Mouse (Mus musculus) CH12.LX (cell line): ENCODE results near the gene Bcl9l. TPM values are rescaled to one million over a fixed set of nuclear protein-coding genes. Genes with fewer than 3 reads are reported as not detected.

Experiments
- DNase-seq: peaks from one replicate; pipeline ENCODE4 v3.0.0-alpha.2; 2013; ENCODE audit errors: extremely low read depth
- H3K27ac ChIP-seq: 2 replicates; pipeline ENCODE4 v1.5.1; 2012; ENCODE audit warnings: low read depth, mild to moderate bottlenecking, control low read depth, moderate library complexity; ENCODE audit not compliant: insufficient read depth
- H3K27me3 ChIP-seq: replicated peaks from 2 replicates; pipeline ENCODE3; 2012; ENCODE audit warnings: inconsistent platforms
- H3K36me3 ChIP-seq, 2 experiments: replicated peaks in 1 of 2; 2 replicates each; pipeline versions ENCODE3 to v1.6.1; 2012; ENCODE audit warnings: inconsistent platforms in 1 of 2, low read length in 1 of 2, mild to moderate bottlenecking in 1 of 2, mixed read lengths in 1 of 2, moderate library complexity in 1 of 2; ENCODE audit not compliant: control insufficient read depth in 1 of 2, insufficient read depth in 1 of 2
- H3K4me1 ChIP-seq, 2 experiments: 2 replicates each; pipeline ENCODE4 v1.6.1; 2012; ENCODE audit warnings: inconsistent platforms in 1 of 2, moderate library complexity in 1 of 2; ENCODE audit not compliant: insufficient read depth in 2 of 2, control insufficient read depth in 1 of 2
- H3K4me2 ChIP-seq: 2 replicates; pipeline ENCODE4 v1.6.1; 2012; ENCODE audit warnings: low read depth, mild to moderate bottlenecking, control low read depth; ENCODE audit not compliant: poor library complexity, insufficient read depth, severe bottlenecking
- H3K4me3 ChIP-seq, 3 experiments: fragments of 150-350 bp in 1 of 3; sonication (generic) in 1 of 3; replicated peaks in 1 of 3; 2 replicates each; pipeline versions ENCODE3 to v1.5.1; 2011 to 2012; ENCODE audit warnings: low read depth in 2 of 3, low read length in 2 of 3, mild to moderate bottlenecking in 2 of 3, moderate library complexity in 2 of 3, control low read depth in 1 of 3, improper control_type of control experiment in 1 of 3, inconsistent platforms in 1 of 3, mixed read lengths in 1 of 3; ENCODE audit not compliant: poor library complexity in 1 of 3
- H3K79me2 ChIP-seq: replicated peaks from 2 replicates; pipeline ENCODE4 v1.6.1; 2012; ENCODE audit warnings: mild to moderate bottlenecking, moderate library complexity; ENCODE audit not compliant: control insufficient read depth, poor library complexity, insufficient read depth, severe bottlenecking; ENCODE audit errors: extremely low read depth
- H3K9ac ChIP-seq: 2 replicates; pipeline ENCODE4 v1.6.1; 2012; ENCODE audit warnings: low read depth, mild to moderate bottlenecking, control low read depth, moderate library complexity; ENCODE audit not compliant: insufficient read depth
- H3K9me3 ChIP-seq: replicated peaks from 2 replicates; pipeline ENCODE3; 2012; ENCODE audit warnings: low read length, inconsistent platforms, mixed read lengths
- BHLHE40 ChIP-seq: IDR thresholded peaks from 2 replicates; pipeline ENCODE4 v1.6.1; 2011; ENCODE audit warnings: mild to moderate bottlenecking, low read depth, low read length, improper control_type of control experiment
- CHD1 ChIP-seq: IDR thresholded peaks from 2 replicates; pipeline ENCODE4 v1.6.1; 2012; ENCODE audit warnings: low read depth, low read length, improper control_type of control experiment, inconsistent platforms
- CTCF ChIP-seq, 2 experiments: IDR thresholded peaks in 1 of 2; conservative IDR thresholded peaks in 1 of 2; 2 replicates each; pipeline ENCODE4 v1.5.1; 2011 to 2012; ENCODE audit warnings: low read depth in 2 of 2, low read length in 2 of 2, improper control_type of control experiment in 1 of 2, inconsistent platforms in 1 of 2, mild to moderate bottlenecking in 1 of 2, moderate library complexity in 1 of 2
- EP300 ChIP-seq: IDR thresholded peaks from 2 replicates; pipeline ENCODE4 v1.6.1; 2011; ENCODE audit warnings: low read length, improper control_type of control experiment
- GABPA ChIP-seq: IDR thresholded peaks from 2 replicates; pipeline ENCODE4 v1.6.1; 2012; ENCODE audit warnings: low read depth, low read length, improper control_type of control experiment, inconsistent platforms; ENCODE audit not compliant: insufficient replicate concordance
- IRF4 ChIP-seq: IDR thresholded peaks from 2 replicates; pipeline ENCODE4 v1.6.1; 2014; ENCODE audit warnings: low read depth, mild to moderate bottlenecking, inconsistent platforms, low read length, improper control_type of control experiment
- JUN ChIP-seq: IDR thresholded peaks from 2 replicates; pipeline ENCODE4 v1.6.1; 2011; ENCODE audit warnings: low read depth, mild to moderate bottlenecking, low read length, improper control_type of control experiment, moderate library complexity; ENCODE audit not compliant: insufficient read depth
- JUND ChIP-seq: conservative IDR thresholded peaks from 2 replicates; pipeline ENCODE4 v1.6.1; 2011; ENCODE audit warnings: low read depth, low read length, improper control_type of control experiment
- KAT2A ChIP-seq: IDR thresholded peaks from 2 replicates; pipeline ENCODE4 v1.6.1; 2012; ENCODE audit warnings: low read length, improper control_type of control experiment, inconsistent platforms; ENCODE audit not compliant: insufficient replicate concordance
- MAFK ChIP-seq: IDR thresholded peaks from 2 replicates; pipeline ENCODE4 v1.6.1; 2011; ENCODE audit warnings: low read length, improper control_type of control experiment; ENCODE audit not compliant: insufficient replicate concordance
- MAX ChIP-seq: IDR thresholded peaks from 2 replicates; pipeline ENCODE4 v1.6.1; 2011; ENCODE audit warnings: low read length, improper control_type of control experiment
- MXI1 ChIP-seq: IDR thresholded peaks from 2 replicates; pipeline ENCODE4 v1.6.1; 2011; ENCODE audit warnings: mild to moderate bottlenecking, low read depth, low read length, improper control_type of control experiment
- MYC ChIP-seq: IDR thresholded peaks from 2 replicates; pipeline ENCODE4 v1.6.1; 2011; ENCODE audit warnings: low read depth, mild to moderate bottlenecking, improper control_type of control experiment, low read length
- NRF1 ChIP-seq: IDR thresholded peaks from 2 replicates; pipeline ENCODE4 v1.6.1; 2014; ENCODE audit warnings: low read depth, mild to moderate bottlenecking, inconsistent platforms, low read length, improper control_type of control experiment, moderate library complexity
- PAX5 ChIP-seq: IDR thresholded peaks from 2 replicates; pipeline ENCODE4 v1.6.1; 2012; ENCODE audit warnings: low read length, inconsistent platforms, mixed read lengths
- POLR2A ChIP-seq: IDR thresholded peaks from 2 replicates; pipeline ENCODE4 v1.6.1; 2011; ENCODE audit warnings: low read depth, mild to moderate bottlenecking, improper control_type of control experiment, low read length
- RAD21 ChIP-seq: IDR thresholded peaks from 2 replicates; pipeline ENCODE4 v1.6.1; 2011; ENCODE audit warnings: low read depth, mild to moderate bottlenecking, low read length, improper control_type of control experiment, moderate library complexity
- RCOR1 ChIP-seq: conservative IDR thresholded peaks from 2 replicates; pipeline ENCODE4 v1.6.1; 2012; ENCODE audit warnings: low read depth, mild to moderate bottlenecking, inconsistent platforms, low read length, improper control_type of control experiment
- SIN3A ChIP-seq: IDR thresholded peaks from 2 replicates; pipeline ENCODE4 v1.6.1; 2012; ENCODE audit warnings: low read length, improper control_type of control experiment, inconsistent platforms
- SMC3 ChIP-seq: IDR thresholded peaks from 2 replicates; pipeline ENCODE4 v1.6.1; 2011; ENCODE audit warnings: low read depth, low read length, improper control_type of control experiment
- TBP ChIP-seq: conservative IDR thresholded peaks from 2 replicates; pipeline ENCODE4 v1.6.1; 2011; ENCODE audit warnings: low read depth, low read length, improper control_type of control experiment
- TCF12 ChIP-seq: IDR thresholded peaks from 2 replicates; pipeline ENCODE4 v1.6.1; 2014; ENCODE audit warnings: low read depth, mild to moderate bottlenecking, inconsistent platforms, low read length, improper control_type of control experiment
- ZC3H11A ChIP-seq: IDR thresholded peaks from 2 replicates; pipeline ENCODE4 v1.6.1; 2012; ENCODE audit warnings: low read depth, mild to moderate bottlenecking, inconsistent platforms, low read length, improper control_type of control experiment
- dilution Hi-C: fragments of 300-500 bp; cut with MboI; formaldehyde crosslinking; loops from 2 replicates; pipeline ENCODE4 v1.14.3; 2020; ENCODE audit warnings: low sequenced_read_pairs; ENCODE audit not compliant: extremely low pct_unique_long_range_greater_than_20kb, extremely low pct_ligation_motif_present
- in situ Hi-C: fragments of 300-500 bp; cut with MboI; formaldehyde crosslinking; loops from 3 replicates; pipeline ENCODE4 v1.14.3; 2019; ENCODE audit warnings: low sequenced_read_pairs, low pct_ligation_motif_present, low pct_unique_long_range_greater_than_20kb, mixed read lengths
- polyA plus RNA-seq: library from polyadenylated mRNA; unstranded; fragments of >175 nt; gene quantifications from 2 replicates; pipeline ENCODE4 v1.2.1, GENCODE M21; 2012; ENCODE audit warnings: low read depth; ENCODE audit not compliant: insufficient read length
- total RNA-seq, 2 experiments: library from RNA; depleted of rRNA; stranded (reverse); fragments of 300-350 nt in 1 of 2; fragments of >200 nt in 1 of 2; gene quantifications; 2 replicates each; pipeline ENCODE4 v1.2.3; 2012 to 2014

The Bcl9l gene
- total and polyA plus RNA-seq, 3 experiments, result 0.67 to 7.5 (median 1.6) TPM

DNA sequence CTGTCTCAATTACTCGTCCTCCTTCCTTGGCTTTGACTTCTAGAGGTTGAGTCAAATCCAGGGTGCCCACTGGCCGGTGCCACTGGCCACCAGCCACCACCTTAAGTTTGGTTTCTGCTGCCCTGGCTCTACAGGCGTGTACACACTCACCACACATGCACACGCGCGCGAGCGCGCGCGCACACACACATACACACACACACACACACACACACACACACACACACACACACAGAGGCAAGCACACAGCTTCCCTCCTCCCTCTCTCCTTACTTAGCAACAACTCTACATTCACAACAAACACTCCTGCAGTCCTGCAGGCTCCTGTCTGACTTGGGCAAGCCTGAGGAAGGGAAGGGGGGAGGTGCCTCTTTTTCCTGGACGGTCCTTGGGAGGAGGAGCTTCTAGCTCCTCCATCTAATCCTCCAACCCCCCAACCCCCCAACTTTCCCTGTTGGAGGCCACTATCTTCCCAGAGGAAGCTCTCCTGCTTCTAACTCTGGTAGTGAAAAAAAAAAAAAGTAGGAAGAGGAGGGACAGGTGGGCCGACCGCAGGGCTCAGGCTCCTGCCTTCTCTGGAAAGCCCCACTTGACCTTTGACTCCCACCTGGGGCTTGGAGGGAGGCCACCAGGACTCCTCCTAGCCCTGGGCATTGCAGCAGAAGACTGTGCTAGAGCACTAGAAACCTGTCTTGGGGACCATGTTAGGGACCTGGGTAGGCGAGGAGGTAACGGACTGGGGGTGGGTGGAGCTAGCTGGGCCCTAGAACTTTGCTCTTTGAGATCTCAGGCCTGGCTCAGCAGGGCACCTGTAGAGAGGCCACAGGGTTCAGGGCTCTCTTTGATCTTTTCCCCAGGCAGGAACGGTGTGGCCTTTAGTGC lies 7.7 kb downstream of the Bcl9l start:
- Histone ChIP-seq H3K4me2 (no peak overlapping the region), H3K27ac (no peak overlapping the region), H3K4me1 (peaks cover 33 to 96% of the 10 kb centered on the region in 2 experiments), H3K27me3 (no peaks in the 10 kb centered on the region), H3K79me2 (no peaks in the 10 kb centered on the region), H3K36me3 (peaks cover 0 to 38% of the 10 kb centered on the region in 2 experiments), H3K9ac (no peak overlapping the region)
- in situ Hi-C loops, result no loop called here
- TF ChIP-seq KAT2A (no peak), TCF12 (no peak), TBP (no peak), MAFK (no peak), SIN3A (no peak), IRF4 (no peak), ZC3H11A (no peak), RCOR1 (no peak), GABPA (no peak)
- TF ChIP-seq, all 38 proteins: peak for 0
- H3K9me3 ChIP-seq, result no peaks in the 10 kb centered on the region
- H3K4me3 ChIP-seq, result no peak overlapping the region
- dilution Hi-C loops, result no loop called here
- DNase-seq, result no peak

GRCm38 (mm10) chr9:44491351-44491750 lies 8.7 kb downstream of the Bcl9l start:
- DNase-seq, result no peak
- in situ Hi-C loops (no loop called here), dilution Hi-C loops (no loop called here)
- Histone ChIP-seq H3K4me3 (no peak overlapping the region), H3K9ac (no peak overlapping the region), H3K27ac (no peak overlapping the region), H3K79me2 (no peaks in the 10 kb centered on the region), H3K36me3 (peaks cover 0 to 30% of the 10 kb centered on the region in 2 experiments)
- TF ChIP-seq MAFK (no peak), RAD21 (no peak), GABPA (no peak), JUN (no peak), MYC (no peak), EP300 (no peak), CHD1 (no peak), MAX (no peak), KAT2A (no peak), PAX5 (no peak), ZC3H11A (no peak), BHLHE40 (no peak), MXI1 (no peak), NRF1 (no peak), CTCF (conservative IDR thresholded peaks at IDR 0.05 in 1 of 2, IDR thresholded peaks at IDR 0.05 in 1 of 2; ENCODE audit: low read depth in 2 of 2, low read length in 2 of 2) (no peak), SMC3 (no peak), POLR2A (no peak), TCF12 (no peak), JUND (no peak)
- TF ChIP-seq, all 38 proteins: peak for 0
- Histone ChIP-seq H3K9me3 (no peaks in the 10 kb centered on the region), H3K27me3 (no peaks in the 10 kb centered on the region), H3K4me2 (no peak overlapping the region), H3K4me1 (peaks cover 38 to 97% of the 10 kb centered on the region in 2 experiments)
